Mouse (Mus musculus) limb, embryonic 10.5 days (tissue): Measurements from ENCODE around the gene Wdr17. TPM values are rescaled to one million over a fixed set of nuclear protein-coding genes. Genes with fewer than 3 reads are reported as not detected.

Source experiments
- DNase-seq: peaks from one replicate; pipeline ENCODE4 v3.0.0-alpha.2; 2017; ENCODE audit warnings: low spot score
- H3K27ac ChIP-seq: fragments of 300-500 bp; sonication (generic); 2 replicates; pipeline ENCODE4 v1.5.1; 2016; ENCODE audit warnings: mild to moderate bottlenecking
- H3K27me3 ChIP-seq: fragments of 300-500 bp; sonication (generic); 2 replicates; pipeline ENCODE4 v1.6.1; 2016; ENCODE audit warnings: low read depth, mild to moderate bottlenecking; ENCODE audit not compliant: poor library complexity, severe bottlenecking
- H3K36me3 ChIP-seq: fragments of 300-500 bp; sonication (generic); 2 replicates; pipeline ENCODE4 v1.6.1; 2016; ENCODE audit warnings: mild to moderate bottlenecking, moderate library complexity
- H3K4me1 ChIP-seq: fragments of 300-500 bp; sonication (generic); 2 replicates; pipeline ENCODE4 v1.6.1; 2016
- H3K4me3 ChIP-seq: fragments of 300-500 bp; sonication (generic); 2 replicates; pipeline ENCODE4 v1.5.1; 2016; ENCODE audit warnings: mild to moderate bottlenecking, moderate library complexity
- H3K9me3 ChIP-seq: fragments of 300-500 bp; sonication (generic); replicated peaks from 2 replicates; pipeline ENCODE4 v1.6.1; 2016; ENCODE audit warnings: mild to moderate bottlenecking
- WGBS: fragments of 180-500 bp; shearing (Covaris S2); methylation state at CpG from one replicate; pipeline ENCODE4 v1.1.7; 2016; 5-methylcytosine and 5-hydroxymethylcytosine counted together
- polyA plus RNA-seq: library from polyadenylated mRNA; unstranded; fragments of >200 nt; fragmentation: Nextera tagmentation; extraction: Ambion mirVana; gene quantifications from 2 replicates; pipeline ENCODE4 v1.2.1, GENCODE M21; 2016

Wdr17 gene
- polyA plus RNA-seq, 1 experiment from 2014 or later = 1.9 TPM

- 93% methylated on average over 2 of the region's 2 CpGs for WGBS
- no peaks in the 10 kb centered on the region for H3K27me3 ChIP-seq
- no peak for DNase-seq
These were observed 277.6 kb downstream of the Wdr17 start for GRCm38 (mm10) chr8:54609336-54609735.

DNA sequence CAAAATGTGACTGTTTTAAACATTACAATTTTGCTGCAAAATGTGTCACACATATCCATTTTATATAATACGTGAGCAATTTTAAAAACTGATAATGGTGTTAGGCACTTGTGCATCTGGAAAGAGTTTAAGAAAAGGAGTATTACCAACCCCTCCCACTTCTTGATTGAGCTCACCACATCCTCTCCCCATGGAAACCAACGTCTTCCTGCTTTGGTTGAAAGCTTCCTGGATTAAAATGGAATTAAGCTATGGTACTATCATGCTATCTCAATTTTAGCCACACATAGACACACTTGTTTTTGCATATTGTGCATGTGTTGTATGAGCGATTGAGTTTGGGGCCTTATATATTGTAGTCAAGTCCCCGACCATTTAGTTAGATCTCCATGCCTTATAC lies 283.5 kb downstream of the Wdr17 start:
- Histone ChIP-seq H3K36me3 (no peaks in the 10 kb centered on the region), H3K4me3 (no peak overlapping the region), H3K9me3 (no peaks in the 10 kb centered on the region), H3K27me3 (no peaks in the 10 kb centered on the region), H3K4me1 (peaks cover 7% of the 10 kb centered on the region), H3K27ac (no peak overlapping the region)
- WGBS = 82% methylated on average over 4 of the region's 4 CpGs
- no peak for DNase-seq

More at GRCm38 (mm10) chr8:54609336-54609735, 277.6 kb downstream of the Wdr17 start:
- no peak overlapping the region for H3K27ac ChIP-seq
- no peaks in the 10 kb centered on the region for H3K9me3 ChIP-seq
- H3K4me3 ChIP-seq = no peak overlapping the region
- H3K36me3 ChIP-seq = no peaks in the 10 kb centered on the region
- H3K4me1 ChIP-seq = no peaks in the 10 kb centered on the region

GRCm38 (mm10) chr8:54600671-54601251 lies 286.2 kb downstream of the Wdr17 start, which contains the start of gene Spata4:
TSS of gene Spata4 (plus strand) at chr8:54600781.
- DNase-seq = peak; percentile 58
- Histone ChIP-seq H3K9me3 (no peaks in the 10 kb centered on the region), H3K27ac (no peak within 1 kb of the TSS), H3K36me3 (no peaks in the 10 kb centered on the region), H3K4me1 (peaks cover 7% of the 10 kb centered on the region), H3K27me3 (no peaks in the 10 kb centered on the region), H3K4me3 (peak within 1 kb of the TSS; percentile 47)
- WGBS = 11% methylated on average over 21 of the region's 21 CpGs

DNA sequence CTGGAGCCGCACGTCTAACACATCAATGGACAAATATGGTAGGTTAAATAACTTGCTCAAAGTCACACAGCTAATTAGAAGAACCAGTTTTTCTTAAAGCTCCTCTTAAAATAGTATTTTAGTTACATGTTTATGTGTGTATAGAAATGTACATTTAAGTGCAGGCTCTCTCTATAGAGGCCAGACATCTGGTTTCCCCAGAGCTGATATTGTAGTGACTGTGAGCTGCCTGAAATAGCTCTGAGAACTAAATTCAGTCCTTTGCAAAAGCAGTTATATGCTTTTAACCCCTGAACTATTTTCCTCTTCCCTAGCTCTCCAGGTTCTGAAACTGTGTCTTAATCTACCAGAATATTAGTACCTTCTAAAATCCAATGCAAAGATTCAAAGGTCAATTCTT lies 289.6 kb downstream of the Wdr17 start:
- WGBS = 85% methylated on average over 2 of the region's 2 CpGs

GRCm38 (mm10) chr8:54596940-54597339 lies 290.0 kb downstream of the Wdr17 start:
- WGBS = 92% methylated on average over 2 of the region's 2 CpGs
- Histone ChIP-seq H3K4me3 (no peak overlapping the region), H3K27ac (no peak overlapping the region), H3K9me3 (no peaks in the 10 kb centered on the region), H3K36me3 (no peaks in the 10 kb centered on the region), H3K4me1 (peaks cover 7% of the 10 kb centered on the region), H3K27me3 (no peaks in the 10 kb centered on the region)
- DNase-seq = no peak

More for the DNA sequence above, 289.6 kb downstream of the Wdr17 start:
- H3K36me3 ChIP-seq = no peaks in the 10 kb centered on the region
- H3K9me3 ChIP-seq = no peaks in the 10 kb centered on the region
- H3K27ac ChIP-seq = no peak overlapping the region
- DNase-seq = no peak
- no peak overlapping the region for H3K4me3 ChIP-seq
- no peaks in the 10 kb centered on the region for H3K27me3 ChIP-seq
- H3K4me1 ChIP-seq = peaks cover 7% of the 10 kb centered on the region

GRCm38 (mm10) chr8:54596051-54596450 lies 290.9 kb downstream of the Wdr17 start:
- Histone ChIP-seq H3K4me3 (no peak overlapping the region), H3K4me1 (peaks cover 7% of the 10 kb centered on the region), H3K27ac (no peak overlapping the region), H3K36me3 (no peaks in the 10 kb centered on the region), H3K9me3 (no peaks in the 10 kb centered on the region), H3K27me3 (no peaks in the 10 kb centered on the region)
- no peak for DNase-seq
- WGBS = 80% methylated on average over 2 of the region's 2 CpGs

DNA sequence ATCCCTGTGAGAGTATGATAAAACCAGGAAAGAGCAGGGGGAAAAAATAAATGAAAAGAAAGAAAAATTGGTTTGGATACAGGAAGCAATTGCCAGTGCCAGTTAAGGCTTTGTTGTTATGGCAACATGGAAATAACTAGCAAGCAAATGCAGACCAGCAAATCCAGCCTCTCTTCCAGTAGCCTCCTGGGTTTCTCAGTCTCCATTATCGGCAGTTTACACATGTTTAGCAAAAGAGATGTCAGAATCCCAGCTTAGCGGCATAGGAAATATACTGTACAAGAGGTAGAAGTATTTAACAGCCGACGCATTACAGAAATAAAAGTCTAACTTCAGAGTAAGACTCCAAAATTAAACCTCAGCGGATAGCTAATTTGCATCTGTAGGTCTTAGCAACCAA lies 292.4 kb downstream of the Wdr17 start:
- Histone ChIP-seq H3K9me3 (no peaks in the 10 kb centered on the region), H3K4me3 (no peak overlapping the region), H3K27me3 (no peaks in the 10 kb centered on the region), H3K27ac (no peak overlapping the region), H3K36me3 (no peaks in the 10 kb centered on the region), H3K4me1 (no peaks in the 10 kb centered on the region)
- no peak for DNase-seq
- WGBS = 93% methylated on average over 5 of the region's 5 CpGs

- Histone ChIP-seq H3K4me3 (no peak overlapping the region), H3K36me3 (no peaks in the 10 kb centered on the region), H3K27ac (no peak overlapping the region), H3K4me1 (no peaks in the 10 kb centered on the region), H3K27me3 (no peaks in the 10 kb centered on the region), H3K9me3 (no peaks in the 10 kb centered on the region)
- DNase-seq = no peak
- 41% methylated on average over 1 of the region's 1 CpGs for WGBS
These were observed 304.1 kb downstream of the Wdr17 start for GRCm38 (mm10) chr8:54582886-54583285.

- 88% methylated on average over 3 of the region's 3 CpGs for WGBS
- Histone ChIP-seq H3K27ac (no peak overlapping the region), H3K27me3 (no peaks in the 10 kb centered on the region), H3K4me1 (no peaks in the 10 kb centered on the region), H3K4me3 (no peak overlapping the region), H3K9me3 (no peaks in the 10 kb centered on the region), H3K36me3 (no peaks in the 10 kb centered on the region)
- no peak for DNase-seq
These were observed 305.5 kb downstream of the Wdr17 start for GRCm38 (mm10) chr8:54581436-54581835.

Other genes with a start within 250 kb of the Wdr17 start
- 1.2 and 2.2 TPM in 2 replicates for gene Gpm6a, start 67.7 kb upstream of the Wdr17 start, polyA plus RNA-seq